Mouse (Mus musculus) heart, adult 2 months (tissue): ENCODE data around the gene Kcnmb1.

ENCODE experiments used
- EP300 ChIP-seq: fragments of 200-500 bp; IDR thresholded peaks from 2 replicates; pipeline ENCODE4 v1.6.1; 2011; ENCODE audit warnings: low read depth, low read length, control low read depth; ENCODE audit not compliant: insufficient read depth
- POLR2A ChIP-seq: fragments of 200-500 bp; IDR thresholded peaks from 2 replicates; pipeline ENCODE4 v1.6.1; 2011; ENCODE audit warnings: mild to moderate bottlenecking, low read depth, low read length, control low read depth; ENCODE audit not compliant: insufficient read depth

DNA sequence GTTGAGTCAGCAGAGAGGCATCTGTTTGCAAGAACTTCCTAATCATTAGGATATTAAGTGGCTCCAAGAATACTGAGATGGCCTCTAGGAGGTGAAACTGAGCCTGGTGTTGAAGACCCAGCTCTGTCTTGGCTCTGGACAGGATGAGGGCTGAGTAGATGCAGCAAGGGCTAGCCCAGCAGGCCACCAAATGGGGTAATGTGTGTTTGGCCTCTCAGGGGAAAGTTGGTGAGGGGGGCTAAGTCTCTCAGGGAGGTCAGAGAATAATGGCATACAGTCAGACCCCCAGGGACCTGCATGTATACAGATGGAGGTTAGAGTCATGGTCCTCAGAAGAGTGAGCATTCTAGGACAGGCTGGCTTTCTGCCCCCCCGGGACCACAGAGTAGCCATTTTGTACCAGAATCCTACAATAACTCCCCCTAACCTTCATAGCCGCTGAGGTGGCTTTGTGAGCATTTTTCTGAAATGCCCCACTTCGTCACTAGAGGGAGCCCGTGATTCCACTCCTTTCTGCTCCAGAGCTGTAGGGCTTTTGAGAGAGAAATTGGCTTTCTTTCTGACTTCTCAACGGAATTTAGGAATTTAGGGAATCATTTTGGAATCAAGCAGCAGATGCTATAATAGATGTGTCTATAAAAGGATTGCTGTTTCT lies 39.3 kb downstream of the Kcnmb1 start:
- TF ChIP-seq EP300 = no peak
- TF ChIP-seq POLR2A = no peak
